Comparison of ENCODE assay signal across 20 mouse cellular contexts in the genomic region with DNA sequence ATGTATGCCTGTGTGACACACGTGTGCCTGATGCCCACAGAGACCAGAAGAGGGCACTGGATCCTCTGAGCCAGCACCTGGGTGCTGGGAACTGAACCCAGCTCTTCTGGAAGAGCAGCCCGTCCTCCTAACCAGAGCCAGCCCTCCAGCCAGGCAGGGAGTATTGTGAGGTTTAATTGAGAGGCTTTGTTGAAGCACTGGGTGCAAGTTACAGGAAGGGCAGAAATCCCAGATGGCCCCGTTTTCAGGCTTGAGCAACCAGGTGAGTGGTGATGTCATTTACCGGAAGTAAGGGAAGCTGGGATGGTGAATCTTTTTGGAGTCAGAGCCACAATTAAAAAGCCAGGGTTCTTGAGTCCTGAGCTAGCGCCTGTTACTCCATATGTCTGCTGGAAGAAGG. TPM values are rescaled to one million over a fixed set of nuclear protein-coding genes. Genes with fewer than 3 reads are reported as not detected.
A peak's percentile ranks its signal among the peaks of the same experiment; 100 is the strongest.
DNase-seq lines count a peak whose midpoint lies in the region; ATAC-seq and TF ChIP-seq lines count a peak whose summit lies in the region.
"Had no signal": no experiment of that assay in that cellular context is flagged by ENCODE, and none has a peak within 500 bp of the region (broad histone marks: within the 10 kb centered on the region; RNA-seq: fewer than 3 reads in every experiment).

No protein-coding gene starts in this region.

- no peaks in the 10 kb centered on the region for H3K9me3 ChIP-seq in heart, embryonic 12.5 days (replicated peaks)
- H3K9me3 ChIP-seq in midbrain, postnatal 0 days (ENCODE audit: low read length), result no peaks in the 10 kb centered on the region
- no peaks in the 10 kb centered on the region for H3K9me3 ChIP-seq in midbrain, embryonic 11.5 days (ENCODE audit: control insufficient read depth, low read length)
- H3K9me3 ChIP-seq in stomach, embryonic 16.5 days (replicated peaks; ENCODE audit: control insufficient read depth, low read length), result no peaks in the 10 kb centered on the region
- H3K9me3 ChIP-seq: forebrain, embryonic 10.5 days; hindbrain, embryonic 10.5 days; hindbrain, embryonic 15.5 days had no signal

- H3K4me2 ChIP-seq in heart, embryonic 12.5 days, result no peak overlapping the region
- H3K4me2 ChIP-seq in midbrain, postnatal 0 days (ENCODE audit: low read depth, low read length, poor library complexity, severe bottlenecking), result no peak overlapping the region
- no peak overlapping the region for H3K4me2 ChIP-seq in midbrain, embryonic 11.5 days
- H3K4me2 ChIP-seq in stomach, embryonic 16.5 days (ENCODE audit: low read depth, low read length), result no peak overlapping the region
- H3K4me2 ChIP-seq: heart, embryonic 11.5 days; hindbrain, embryonic 15.5 days had no signal

- no peak overlapping the region for H3K9ac ChIP-seq in heart, embryonic 12.5 days
- H3K9ac ChIP-seq in midbrain, postnatal 0 days (replicated peaks; ENCODE audit: low read length, poor library complexity, severe bottlenecking), result no peak overlapping the region
- no peak overlapping the region for H3K9ac ChIP-seq in midbrain, embryonic 11.5 days (ENCODE audit: low read length)
- 0 out of 2 replicates have a peak overlapping the region, but pooled peaks have one; percentile 7 for H3K9ac ChIP-seq in stomach, embryonic 16.5 days (ENCODE audit: low read length)
- H3K9ac ChIP-seq: hindbrain, embryonic 15.5 days had no signal

- no peaks in the 10 kb centered on the region for H3K27me3 ChIP-seq in heart, embryonic 12.5 days (replicated peaks)
- H3K27me3 ChIP-seq in midbrain, postnatal 0 days (ENCODE audit: insufficient read depth, low read length), result no peaks in the 10 kb centered on the region
- no peaks in the 10 kb centered on the region for H3K27me3 ChIP-seq in midbrain, embryonic 11.5 days (ENCODE audit: control insufficient read depth, insufficient read depth, low read length)
- no peaks in the 10 kb centered on the region for H3K27me3 ChIP-seq in stomach, embryonic 16.5 days (ENCODE audit: control insufficient read depth, insufficient read depth, low read length)
- H3K27me3 ChIP-seq: hindbrain, embryonic 15.5 days had no signal

- H3K36me3 ChIP-seq in heart, embryonic 12.5 days, result peaks cover 23% of the 10 kb centered on the region
- peaks cover 6% of the 10 kb centered on the region for H3K36me3 ChIP-seq in midbrain, postnatal 0 days (ENCODE audit: insufficient read depth, low read length)
- H3K36me3 ChIP-seq in midbrain, embryonic 11.5 days (ENCODE audit: control insufficient read depth, insufficient read depth, low read length), result peaks cover 4% of the 10 kb centered on the region; the same call in 1 of the 2 replicates
- peaks cover 6% of the 10 kb centered on the region; the same call in 1 of the 2 replicates for H3K36me3 ChIP-seq in stomach, embryonic 16.5 days (ENCODE audit: control insufficient read depth, insufficient read depth, low read length)
- H3K36me3 ChIP-seq: hindbrain, embryonic 15.5 days had no signal

- no peak overlapping the region for H3K27ac ChIP-seq in heart, embryonic 12.5 days (ENCODE audit: poor library complexity, severe bottlenecking)
- H3K27ac ChIP-seq in midbrain, postnatal 0 days (ENCODE audit: low read depth, low read length), result no peak overlapping the region
- H3K27ac ChIP-seq in midbrain, embryonic 11.5 days (ENCODE audit: low read depth, low read length), result no peak overlapping the region
- H3K27ac ChIP-seq in stomach, embryonic 16.5 days (ENCODE audit: low read length), result no peak overlapping the region
- H3K27ac ChIP-seq: forebrain, embryonic 10.5 days; heart, adult 2 months; hindbrain, embryonic 10.5 days; hindbrain, embryonic 15.5 days had no signal

- no peak overlapping the region for H3K4me3 ChIP-seq in heart, embryonic 12.5 days
- no peak overlapping the region for H3K4me3 ChIP-seq in midbrain, postnatal 0 days (ENCODE audit: low read depth, low read length)
- H3K4me3 ChIP-seq in midbrain, embryonic 11.5 days (ENCODE audit: low read depth, low read length), result no peak overlapping the region
- H3K4me3 ChIP-seq in stomach, embryonic 16.5 days (replicated peaks; ENCODE audit: low read length), result no peak overlapping the region
- H3K4me3 ChIP-seq: erythroblast, embryonic 14.5 days; forebrain, embryonic 10.5 days; heart, adult 2 months; hindbrain, embryonic 15.5 days had no signal

- WGBS in heart, embryonic 12.5 days, result 82% methylated on average over 5 of the region's 5 CpGs
- 86% methylated on average over 5 of the region's 5 CpGs for WGBS in midbrain, postnatal 0 days
- WGBS in midbrain, embryonic 11.5 days, result 88% methylated on average over 5 of the region's 5 CpGs
- WGBS in stomach, embryonic 16.5 days, result 85% methylated on average over 5 of the region's 5 CpGs

- ATAC-seq in heart, embryonic 12.5 days (ENCODE audit: insufficient number of reproducible peaks, low FRiP score), result no peak
- ATAC-seq in midbrain, postnatal 0 days (ENCODE audit: low FRiP score), result no peak
- ATAC-seq in midbrain, embryonic 11.5 days (ENCODE audit: low FRiP score), result no peak
- ATAC-seq in stomach, embryonic 16.5 days (ENCODE audit: insufficient read depth, low FRiP score), result no peak
- ATAC-seq: forebrain, embryonic 14.5 days had no signal

- TF ChIP-seq CTCF in midbrain, postnatal 0 days (IDR thresholded peaks at IDR 0.05), result peak; percentile 12; the same call in 1 of the 2 replicates

- peaks cover 39% of the 10 kb centered on the region for H3K4me1 ChIP-seq in heart, embryonic 12.5 days (replicated peaks)
- H3K4me1 ChIP-seq in midbrain, postnatal 0 days (ENCODE audit: insufficient read depth, low read length), result peaks cover 13% of the 10 kb centered on the region
- peaks cover 24% of the 10 kb centered on the region for H3K4me1 ChIP-seq in midbrain, embryonic 11.5 days (ENCODE audit: control insufficient read depth, insufficient read depth, low read length)
- H3K4me1 ChIP-seq in stomach, embryonic 16.5 days (ENCODE audit: control insufficient read depth, insufficient read depth, low read length), result peaks cover 31% of the 10 kb centered on the region

- DNase-seq in heart, adult 11 months, result peak; percentile 91
- DNase-seq in midbrain, postnatal 0 days (ENCODE audit: low spot score), result no peak
- DNase-seq in midbrain, embryonic 11.5 days (ENCODE audit: low spot score, missing footprints), result no peak
- DNase-seq in ovary, postnatal 10 days (ENCODE audit: low spot score), result no peak
- DNase-seq: adrenal gland, adult 8-10 months; adrenal gland, postnatal 36 days; cerebellum, adult 11 months; cerebellum, adult 9-10 months; cerebellum, postnatal 25 days; gastrocnemius, postnatal 10 days; heart, adult 2 months had no signal

RNA-seq across cellular contexts. Expression of gene Mex3a, which starts 7.2 kb away (rescaled TPM):
- polyA plus RNA-seq in heart, embryonic 12.5 days (2016; fragmentation: Nextera tagmentation; extraction: Ambion mirVana), result 11.8 and 13.9 TPM in 2 replicates
- total RNA-seq in midbrain, postnatal 0 days (2014; rRNA removed), result 56.9 and 58.2 TPM in 2 replicates
- polyA plus RNA-seq in midbrain, postnatal 0 days (2015; fragmentation: Nextera tagmentation; extraction: Ambion mirVana), result 15.4 and 16.1 TPM in 2 replicates
- polyA plus RNA-seq in midbrain, embryonic 11.5 days (2014; fragmentation: Nextera tagmentation; extraction: Ambion mirVana), result 44.5 and 45.1 TPM in 2 replicates
- polyA plus RNA-seq in stomach, embryonic 16.5 days (2015; fragmentation: Nextera tagmentation; extraction: Ambion mirVana), result 9.9 and 11.4 TPM in 2 replicates

RNA-seq across cellular contexts. Expression of gene Lmna, which starts 15.3 kb away (rescaled TPM):
- polyA plus RNA-seq in heart, embryonic 12.5 days (2016; fragmentation: Nextera tagmentation; extraction: Ambion mirVana), result 108 and 113 TPM in 2 replicates
- total RNA-seq in midbrain, postnatal 0 days (2014; rRNA removed), result 57.6 and 75.0 TPM in 2 replicates
- polyA plus RNA-seq in midbrain, postnatal 0 days (2015; fragmentation: Nextera tagmentation; extraction: Ambion mirVana), result 74.1 and 77.2 TPM in 2 replicates
- polyA plus RNA-seq in midbrain, embryonic 11.5 days (2014; fragmentation: Nextera tagmentation; extraction: Ambion mirVana), result 17.9 and 21.2 TPM in 2 replicates
- polyA plus RNA-seq in stomach, embryonic 16.5 days (2015; fragmentation: Nextera tagmentation; extraction: Ambion mirVana), result 266 and 298 TPM in 2 replicates

RNA-seq across cellular contexts. Expression of gene Rab25, which starts 23.1 kb away (rescaled TPM):
- polyA plus RNA-seq in heart, embryonic 12.5 days (2016; fragmentation: Nextera tagmentation; extraction: Ambion mirVana), result 0.55 TPM in 1 of 2 replicates, not detected in the other
- total RNA-seq in midbrain, postnatal 0 days (2014; rRNA removed), result 0.60 TPM in 1 of 2 replicates, not detected in the other
- 0.46 TPM in 1 of 2 replicates, not detected in the other for polyA plus RNA-seq in midbrain, postnatal 0 days (2015; fragmentation: Nextera tagmentation; extraction: Ambion mirVana)
- polyA plus RNA-seq in midbrain, embryonic 11.5 days (2014; fragmentation: Nextera tagmentation; extraction: Ambion mirVana), result 0.25 and 0.86 TPM in 2 replicates
- polyA plus RNA-seq in stomach, embryonic 16.5 days (2015; fragmentation: Nextera tagmentation; extraction: Ambion mirVana), result 144 and 197 TPM in 2 replicates
- total RNA-seq: adrenal gland, adult 8-10 months; adrenal gland, postnatal 36 days; gastrocnemius, postnatal 10 days; heart, adult 2 months; heart, postnatal 25 days had no signal
- polyA plus RNA-seq: erythroblast, embryonic 14.5 days; forebrain, embryonic 14.5 days; heart, embryonic 11.5 days had no signal

RNA-seq across cellular contexts. Expression of gene Lamtor2, which starts 27.9 kb away (rescaled TPM):
- polyA plus RNA-seq in heart, embryonic 12.5 days (2016; fragmentation: Nextera tagmentation; extraction: Ambion mirVana), result 108 and 114 TPM in 2 replicates
- 46.7 and 66.0 TPM in 2 replicates for total RNA-seq in midbrain, postnatal 0 days (2014; rRNA removed)
- polyA plus RNA-seq in midbrain, postnatal 0 days (2015; fragmentation: Nextera tagmentation; extraction: Ambion mirVana), result 187 and 205 TPM in 2 replicates
- polyA plus RNA-seq in midbrain, embryonic 11.5 days (2014; fragmentation: Nextera tagmentation; extraction: Ambion mirVana), result 87.2 and 103 TPM in 2 replicates
- polyA plus RNA-seq in stomach, embryonic 16.5 days (2015; fragmentation: Nextera tagmentation; extraction: Ambion mirVana), result 188 and 190 TPM in 2 replicates

RNA-seq across cellular contexts. Expression of gene Ubqln4, which starts 28.5 kb away (rescaled TPM):
- polyA plus RNA-seq in heart, embryonic 12.5 days (2016; fragmentation: Nextera tagmentation; extraction: Ambion mirVana), result 46.5 and 47.9 TPM in 2 replicates
- total RNA-seq in midbrain, postnatal 0 days (2014; rRNA removed), result 103 and 120 TPM in 2 replicates
- 29.7 and 30.4 TPM in 2 replicates for polyA plus RNA-seq in midbrain, postnatal 0 days (2015; fragmentation: Nextera tagmentation; extraction: Ambion mirVana)
- 72.4 and 73.0 TPM in 2 replicates for polyA plus RNA-seq in midbrain, embryonic 11.5 days (2014; fragmentation: Nextera tagmentation; extraction: Ambion mirVana)
- polyA plus RNA-seq in stomach, embryonic 16.5 days (2015; fragmentation: Nextera tagmentation; extraction: Ambion mirVana), result 33.3 and 34.0 TPM in 2 replicates

Comparison
In these comparisons a context has a peak if more than half of its experiments do, and no peak if none do; other contexts are left out.
1. RNA of gene Rab25, which starts 23.1 kb away (polyA plus RNA-seq): 144 to 197 TPM in stomach, embryonic 16.5 days; 0.25 to 0.86 TPM in midbrain, embryonic 11.5 days, 0.55 TPM in heart, embryonic 12.5 days and 0.46 TPM in midbrain, postnatal 0 days; every median in the first group is over 10 times any median in the second.